Mouse (Mus musculus) cerebellum, adult 11 months (tissue): ENCODE results near the gene Mael.

Experiments used
- DNase-seq: peaks from one replicate; pipeline ENCODE4 v3.0.0; 2022

Gene Mael

DNA sequence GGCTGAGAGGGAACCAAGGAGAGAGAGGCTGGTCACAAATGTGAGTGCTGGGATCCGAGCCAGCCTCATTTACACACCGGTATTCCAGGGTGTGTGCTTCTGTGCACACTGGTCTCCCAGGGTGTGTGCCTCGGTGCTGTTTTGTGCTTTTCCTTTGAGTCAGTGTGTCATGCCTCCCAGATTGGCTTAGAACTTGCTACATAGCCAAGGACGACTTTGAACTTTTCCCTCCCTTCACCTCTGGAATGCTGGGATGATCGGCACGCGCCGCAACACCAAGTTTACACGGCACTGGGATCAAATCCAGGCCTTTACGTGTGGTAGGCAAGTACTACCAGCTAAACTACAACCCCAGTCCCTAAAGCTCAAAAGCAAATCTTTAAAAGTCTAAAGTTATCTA, 86.5 kb downstream of the Mael start:
- DNase-seq: no peak

- no peak for DNase-seq
Observed at GRCm38 (mm10) chr1:166151341-166151740, 87.2 kb downstream of the Mael start.
